Mouse (Mus musculus): ENCODE data around the gene Rgs11.
"Not testable (repeated sequence)": the region's sequence is repeated elsewhere in the genome, so short reads cannot be mapped to it uniquely, and the experiment has no call there.

The Rgs11 gene

GRCm38 (mm10) chr17:26202737-26203136, at the start of gene Rgs11:
TSS of gene Rgs11 (plus strand) at chr17:26202951.
- in situ Hi-C loops (cut with MseI, MboI) = no loop called here

DNA sequence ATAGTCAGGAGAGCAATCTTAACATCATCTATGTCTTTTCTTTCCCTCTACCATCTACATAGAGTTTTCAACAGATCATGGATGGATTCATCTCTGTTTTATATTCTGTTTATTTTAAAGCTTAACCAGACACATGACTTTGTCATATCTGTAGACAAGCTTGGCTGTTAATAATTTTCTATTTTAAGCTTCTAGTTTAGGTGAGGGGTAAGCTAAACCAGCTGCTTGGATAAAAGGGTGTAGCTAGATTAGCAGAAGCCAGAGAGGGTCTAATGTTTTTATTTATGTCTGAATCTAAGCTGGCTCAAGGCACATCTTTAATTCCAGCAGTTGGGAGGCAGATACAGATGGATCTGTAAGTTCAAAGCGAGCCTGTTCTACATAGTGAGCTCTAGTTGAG, 40.0 kb upstream of the Rgs11 start:
- in situ Hi-C loops (cut with MseI, MboI) = no loop called here

DNA sequence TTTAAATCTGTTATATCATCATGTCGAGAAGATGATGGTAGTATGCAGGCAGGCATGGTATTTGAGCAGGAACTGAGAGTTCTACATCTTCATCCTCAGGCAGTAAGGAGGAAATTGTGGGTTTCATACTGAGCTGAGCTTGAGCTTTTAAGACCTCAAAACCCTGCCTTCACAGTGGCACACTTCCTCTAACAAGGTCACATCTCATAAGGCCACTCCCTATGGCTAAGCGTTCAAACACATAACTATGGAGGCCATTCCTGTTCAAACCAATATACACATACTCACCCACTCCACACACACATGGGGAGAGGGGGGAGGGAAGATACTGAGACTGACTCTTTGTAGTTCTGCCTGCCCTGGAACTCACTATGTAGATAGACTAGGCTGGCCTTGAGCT, 34.7 kb upstream of the Rgs11 start:
- in situ Hi-C loops (cut with MseI, MboI) = no loop called here

GRCm38 (mm10) chr17:26175248-26175647, 27.5 kb upstream of the Rgs11 start:
- in situ Hi-C loops (cut with MseI, MboI) = not testable (repeated sequence)

GRCm38 (mm10) chr17:26178611-26179010, 24.1 kb upstream of the Rgs11 start:
- in situ Hi-C loops (cut with MseI, MboI) = no loop called here

DNA sequence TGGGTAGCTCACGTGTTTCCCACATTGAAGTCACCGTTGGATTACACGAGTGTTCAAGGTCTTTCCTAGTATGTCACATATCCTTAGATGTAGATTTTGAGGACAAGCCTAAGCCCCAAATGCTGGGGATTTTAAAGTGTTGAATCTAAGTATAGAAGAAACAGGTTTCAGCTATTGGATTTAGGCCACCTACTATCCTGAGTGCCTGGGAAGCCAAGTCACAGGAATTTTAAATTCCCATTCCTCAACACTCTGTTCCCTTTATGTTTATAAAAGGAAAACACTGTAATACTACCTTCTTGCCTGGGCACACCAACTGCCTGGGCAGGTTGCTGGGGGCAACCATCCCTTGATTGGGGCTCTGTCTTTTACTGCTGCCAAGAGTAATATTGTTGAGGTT, 21.6 kb upstream of the Rgs11 start:
- in situ Hi-C loops (cut with MseI, MboI) = no loop called here

- in situ Hi-C loops (cut with MseI, MboI) = no loop called here
Observed at GRCm38 (mm10) chr17:26187592-26187991, 15.2 kb upstream of the Rgs11 start.

GRCm38 (mm10) chr17:26188091-26188805, 14.5 kb upstream of the Rgs11 start:
- in situ Hi-C loops (cut with MseI, MboI) = no loop called here

DNA sequence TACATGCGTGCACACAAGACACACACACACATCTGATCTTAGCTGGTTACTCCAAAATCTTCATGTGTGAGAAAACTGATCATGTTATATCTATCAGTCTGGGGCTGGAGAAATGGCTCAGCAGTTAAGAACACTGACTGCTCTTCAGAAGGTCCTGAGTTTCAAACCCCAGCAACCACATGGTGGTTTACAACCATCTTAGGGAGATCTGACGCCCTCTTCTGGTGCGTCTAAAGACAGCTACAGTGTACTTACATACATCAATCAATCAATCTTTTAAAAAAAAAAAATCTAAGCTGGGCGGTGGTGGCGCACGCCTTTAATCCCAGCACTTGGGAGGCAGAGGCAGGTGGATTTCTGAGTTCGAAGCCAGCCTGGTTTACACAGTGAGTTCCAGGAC, 11.3 kb upstream of the Rgs11 start:
- in situ Hi-C loops (cut with MseI, MboI) = not testable (repeated sequence)

DNA sequence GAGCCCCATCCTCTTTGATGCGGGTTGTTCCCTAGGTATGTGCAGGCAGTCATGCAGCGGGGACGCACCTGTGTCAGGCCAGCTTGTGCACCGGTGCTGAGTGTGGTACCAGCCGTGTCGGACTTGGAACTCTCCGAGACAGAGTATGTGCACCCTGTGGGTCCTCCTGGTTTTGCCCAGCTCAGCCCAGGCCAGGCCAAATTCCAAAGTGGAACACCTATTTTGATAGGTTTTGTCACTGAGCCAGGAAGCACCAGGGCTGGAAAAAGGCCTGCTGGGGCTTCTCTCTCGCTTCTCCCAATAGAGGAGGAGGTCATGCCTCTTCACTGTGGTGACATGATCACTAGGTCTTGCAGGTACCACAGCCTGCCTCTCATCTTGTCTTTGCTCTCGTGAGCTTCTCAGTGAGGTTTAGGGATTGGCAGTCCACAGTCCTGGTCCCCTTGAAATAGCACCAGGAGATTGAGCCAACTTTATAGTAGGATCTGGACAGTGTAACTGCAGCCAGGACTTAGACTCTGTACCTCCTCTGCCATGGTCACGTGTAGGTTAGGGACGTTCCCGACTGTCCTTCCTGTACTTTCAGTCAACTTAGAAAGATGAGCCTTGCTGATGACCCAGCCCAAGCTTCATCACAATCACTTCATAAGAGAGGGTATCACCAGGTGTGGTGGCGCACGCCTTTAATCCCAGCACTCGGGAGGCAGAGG, 10.1 kb upstream of the Rgs11 start:
- in situ Hi-C loops (cut with MseI, MboI) = no loop called here

GRCm38 (mm10) chr17:26198892-26199291, 3.9 kb upstream of the Rgs11 start, which contains the start of gene Pdia2:
TSS of gene Pdia2 (minus strand) at chr17:26199087.
- in situ Hi-C loops (cut with MseI, MboI) = no loop called here

DNA sequence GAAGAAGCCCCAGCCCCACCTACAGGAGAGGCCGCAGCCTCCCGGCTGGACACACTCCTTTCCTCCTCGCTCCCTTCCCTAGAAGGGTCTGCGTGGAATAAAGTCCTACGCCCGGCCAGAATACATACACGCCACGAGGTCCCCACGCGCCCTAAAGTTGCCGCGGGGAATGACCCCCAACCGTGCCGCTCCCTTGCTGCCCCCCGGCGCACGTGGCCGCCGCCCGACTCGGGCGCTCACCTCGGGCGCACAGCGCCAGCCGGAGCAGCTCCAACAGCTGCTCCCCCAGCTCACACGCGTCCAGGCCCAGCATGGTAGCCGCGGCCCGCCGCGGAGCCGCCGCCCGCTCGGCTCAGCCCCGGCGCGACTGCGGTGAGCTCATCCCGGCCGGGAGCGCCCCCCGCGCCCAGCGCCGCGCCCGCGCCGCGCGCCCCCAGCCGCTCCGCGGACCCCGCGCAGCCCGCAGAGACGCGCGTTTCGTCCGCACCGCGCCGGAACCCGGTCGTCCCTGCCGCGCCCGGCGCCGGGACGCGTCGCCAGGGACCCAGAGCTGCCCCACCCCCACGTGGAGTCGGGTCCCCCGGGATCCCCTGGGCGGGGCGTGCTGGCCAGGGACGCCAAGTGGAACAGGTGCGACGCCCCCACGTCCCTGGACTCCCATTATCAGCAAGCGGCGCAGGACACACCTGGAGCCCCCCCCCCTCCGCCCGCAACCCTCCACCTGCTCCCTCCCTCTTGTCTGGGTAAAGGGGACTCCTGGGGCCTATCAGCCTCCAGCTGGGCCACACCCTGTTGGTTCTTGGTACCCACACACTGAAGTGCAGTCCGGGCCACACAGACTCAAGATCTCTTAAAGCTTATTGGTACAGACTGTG, 1.7 kb upstream of the Rgs11 start:
- in situ Hi-C loops (cut with MseI, MboI) = no loop called here

DNA sequence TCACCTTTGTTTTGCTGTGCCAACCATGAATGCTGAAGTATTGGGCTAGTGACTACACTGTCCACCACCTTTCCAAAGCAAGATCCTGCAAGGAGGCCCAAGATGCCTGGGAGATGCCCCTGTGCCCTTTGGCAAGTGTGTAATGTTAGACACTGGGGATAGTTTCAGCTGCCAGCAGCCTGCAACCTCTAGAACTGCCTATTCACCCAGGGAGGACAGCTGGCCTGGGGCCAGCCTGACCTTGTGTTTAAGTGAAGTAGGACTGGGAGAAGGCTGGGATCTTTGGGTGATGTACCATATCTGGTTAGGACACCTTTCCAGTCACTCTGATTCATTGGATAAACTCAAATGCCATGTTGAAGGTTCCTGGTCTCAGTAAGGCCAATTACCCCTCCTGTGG, 753 bp upstream of the Rgs11 start:
- in situ Hi-C loops (cut with MseI, MboI) = no loop called here

GRCm38 (mm10) chr17:26203321-26203811, 615 bp downstream of the Rgs11 start:
- in situ Hi-C loops (cut with MseI, MboI) = no loop called here

DNA sequence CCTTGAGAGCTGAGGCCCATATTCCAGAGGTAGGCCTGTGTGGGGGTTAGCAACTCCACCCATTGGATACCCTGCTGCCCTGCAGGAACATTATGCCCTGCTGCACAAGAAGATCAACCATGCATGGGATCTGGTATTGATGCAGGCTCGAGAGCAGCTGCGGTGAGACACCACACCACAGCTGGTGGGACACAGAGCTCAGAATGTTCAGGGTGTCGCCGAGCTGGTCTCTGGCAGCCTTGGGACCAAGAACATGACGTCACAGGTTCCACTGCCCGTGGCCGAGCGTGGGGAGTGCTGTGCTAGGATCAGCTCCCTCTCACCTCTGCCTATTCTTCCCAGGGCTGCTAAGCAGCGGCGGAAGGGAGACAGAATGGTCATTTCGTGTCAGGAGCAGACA, 2.0 kb downstream of the Rgs11 start:
- in situ Hi-C loops (cut with MseI, MboI) = no loop called here

DNA sequence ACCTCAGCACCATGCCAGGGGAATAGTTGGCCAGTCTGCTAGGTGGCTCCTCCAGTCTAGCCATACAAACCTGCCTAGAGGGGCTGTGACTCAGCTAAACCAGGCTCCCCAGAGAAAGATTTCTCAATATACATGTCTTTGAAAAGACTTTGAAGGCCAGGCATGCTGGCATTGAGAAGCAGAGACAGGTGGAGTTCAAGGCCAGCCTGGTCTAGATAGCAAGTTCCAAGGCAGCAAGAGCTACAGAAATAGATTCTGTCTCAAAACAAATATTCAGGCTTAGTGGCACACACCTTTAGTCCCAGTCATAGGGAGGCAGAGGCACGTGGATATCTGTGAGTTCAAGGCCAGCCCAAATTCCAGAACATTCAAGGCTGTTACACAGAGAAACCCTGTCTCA, 3.6 kb downstream of the Rgs11 start:
- in situ Hi-C loops (cut with MseI, MboI) = no loop called here

GRCm38 (mm10) chr17:26207686-26208085, 4.9 kb downstream of the Rgs11 start, which contains the start of gene Arhgdig:
TSS of gene Arhgdig (minus strand) at chr17:26207786.
- in situ Hi-C loops (cut with MseI, MboI) = no loop called here

GRCm38 (mm10) chr17:26212241-26212640, 9.5 kb downstream of the Rgs11 start:
- in situ Hi-C loops (cut with MseI, MboI) = no loop called here

GRCm38 (mm10) chr17:26212681-26213080, 9.9 kb downstream of the Rgs11 start:
- in situ Hi-C loops (cut with MseI, MboI) = no loop called here

GRCm38 (mm10) chr17:26221508-26221907, 18.8 kb downstream of the Rgs11 start:
- in situ Hi-C loops (cut with MseI, MboI) = no loop called here

DNA sequence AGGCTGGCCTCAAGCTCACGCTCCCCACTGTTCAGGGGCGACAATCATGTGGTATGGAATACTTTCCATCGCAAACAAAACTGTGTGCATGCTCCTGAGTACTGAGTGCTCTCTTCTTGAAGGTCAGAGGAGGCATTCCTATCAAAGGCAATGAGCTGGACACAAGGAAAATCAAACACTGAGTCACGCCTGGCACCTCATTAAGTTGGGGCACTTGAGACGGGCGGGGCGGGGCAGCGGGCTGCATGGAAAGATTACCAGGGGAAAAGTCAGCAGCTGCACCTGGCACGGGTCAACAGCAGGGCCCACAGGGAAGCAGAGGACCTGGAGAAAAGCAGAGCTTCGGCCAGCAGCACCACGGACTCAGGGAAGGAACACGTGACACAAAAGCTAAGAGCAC, 22.4 kb downstream of the Rgs11 start:
- in situ Hi-C loops (cut with MseI, MboI) = no loop called here

GRCm38 (mm10) chr17:26229776-26230175, 27.0 kb downstream of the Rgs11 start:
- in situ Hi-C loops (cut with MseI, MboI) = no loop called here

All from mouse trophoblast stem cell (cell line).